Mouse (Mus musculus) kidney, embryonic 16.5 days (tissue): ENCODE data around the gene Mei1. TPM values are rescaled to one million over a fixed set of nuclear protein-coding genes. Genes with fewer than 3 reads are reported as not detected.

Source experiments
- ATAC-seq: fragments of 200-750 bp; cut with Nextera tagmentation; 2 replicates; pipeline ENCODE4 v1.8.0; 2017; ENCODE audit warnings: moderate TSS enrichment; ENCODE audit not compliant: low FRiP score, low TSS enrichment
- H3K27ac ChIP-seq: fragments of 300-500 bp; sonication (generic); 2 replicates; pipeline ENCODE4 v1.5.1; 2014; ENCODE audit warnings: low read length
- H3K27me3 ChIP-seq: fragments of 300-500 bp; sonication (generic); 2 replicates; pipeline ENCODE4 v1.6.1; 2014; ENCODE audit warnings: low read length, control low read depth, mixed read lengths; ENCODE audit not compliant: insufficient read depth
- H3K36me3 ChIP-seq: fragments of 300-500 bp; sonication (generic); 2 replicates; pipeline ENCODE4 v1.6.1; 2014; ENCODE audit warnings: low read length, control low read depth, mixed read lengths; ENCODE audit not compliant: insufficient read depth
- H3K4me1 ChIP-seq: fragments of 300-500 bp; sonication (generic); 2 replicates; pipeline ENCODE4 v1.6.1; 2014; ENCODE audit warnings: low read length, control low read depth, mixed read lengths; ENCODE audit not compliant: insufficient read depth
- H3K4me2 ChIP-seq: fragments of 300-500 bp; sonication (generic); replicated peaks from 2 replicates; pipeline ENCODE4 v1.6.1; 2014; ENCODE audit warnings: low read depth, low read length
- H3K4me3 ChIP-seq: fragments of 300-500 bp; sonication (generic); 2 replicates; pipeline ENCODE4 v1.5.1; 2014; ENCODE audit warnings: mild to moderate bottlenecking, low read length
- H3K9ac ChIP-seq: fragments of 300-500 bp; sonication (generic); replicated peaks from 2 replicates; pipeline ENCODE4 v1.6.1; 2014; ENCODE audit warnings: low read length
- H3K9me3 ChIP-seq: fragments of 300-500 bp; sonication (generic); 2 replicates; pipeline ENCODE4 v1.6.1; 2016; ENCODE audit warnings: low read length, control low read depth
- WGBS: fragments of 180-500 bp; shearing (Covaris S2); extraction: QIAGEN DNeasy Blood & Tissue Kit; methylation state at CpG from one replicate; pipeline ENCODE4 v1.1.7; 2014; 5-methylcytosine and 5-hydroxymethylcytosine counted together
- polyA plus RNA-seq: library from polyadenylated mRNA; unstranded; fragments of >200 nt; fragmentation: Nextera tagmentation; extraction: Ambion mirVana; gene quantifications from 2 replicates; pipeline ENCODE4 v1.2.1, GENCODE M21; 2015

Gene Mei1
- polyA plus RNA-seq, 1 experiment from 2014 or later = not detected

DNA sequence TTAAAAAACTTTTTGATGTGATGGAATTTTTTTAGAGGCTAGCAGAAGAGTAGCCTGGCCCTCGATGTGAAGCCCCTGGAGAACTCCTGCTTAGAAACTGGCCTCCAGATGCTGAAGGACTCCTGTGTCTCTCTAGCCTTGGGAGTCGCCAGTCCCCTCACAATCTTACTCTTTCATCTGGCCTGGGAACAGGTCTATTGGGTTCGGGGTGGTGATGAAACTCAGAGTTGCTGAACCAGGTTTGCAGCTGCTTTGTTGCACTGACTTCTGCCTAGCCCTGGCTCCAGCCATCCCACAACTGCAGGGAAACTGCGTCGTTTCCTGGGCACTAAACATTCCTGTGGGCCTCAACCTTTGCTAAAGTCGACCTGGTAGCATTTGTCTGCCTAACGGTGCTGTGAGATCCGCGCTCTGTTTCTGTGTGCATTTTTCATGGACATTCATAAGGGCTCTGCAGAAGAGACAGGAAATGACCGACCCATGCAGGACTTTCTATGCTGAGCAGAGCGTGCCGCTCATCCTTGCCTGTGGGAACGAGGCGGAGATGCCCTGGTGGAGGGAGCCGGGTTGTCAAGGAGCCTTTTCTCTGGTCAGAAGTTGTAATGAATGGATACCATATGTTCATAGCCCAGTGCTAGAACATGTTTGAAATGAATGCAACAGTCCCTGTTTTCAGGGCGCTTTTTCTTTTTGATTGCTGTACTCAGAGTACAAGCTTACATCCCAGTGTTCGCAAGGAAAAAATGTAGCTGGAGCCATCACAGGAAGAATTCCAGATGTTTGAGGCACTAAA lies 88.6 kb downstream of the Mei1 start:
- Histone ChIP-seq H3K27me3 (no peaks in the 10 kb centered on the region), H3K9ac (peak overlapping the region; percentile 40), H3K9me3 (no peaks in the 10 kb centered on the region), H3K4me3 (no peak overlapping the region), H3K36me3 (no peaks in the 10 kb centered on the region), H3K4me1 (peaks cover 33% of the 10 kb centered on the region), H3K27ac (peak overlapping the region; percentile 65), H3K4me2 (0 out of 2 replicates have a peak overlapping the region, but pooled peaks have one; percentile 3)
- ATAC-seq = no peak
- 41% methylated on average over 17 of the region's 17 CpGs for WGBS

DNA sequence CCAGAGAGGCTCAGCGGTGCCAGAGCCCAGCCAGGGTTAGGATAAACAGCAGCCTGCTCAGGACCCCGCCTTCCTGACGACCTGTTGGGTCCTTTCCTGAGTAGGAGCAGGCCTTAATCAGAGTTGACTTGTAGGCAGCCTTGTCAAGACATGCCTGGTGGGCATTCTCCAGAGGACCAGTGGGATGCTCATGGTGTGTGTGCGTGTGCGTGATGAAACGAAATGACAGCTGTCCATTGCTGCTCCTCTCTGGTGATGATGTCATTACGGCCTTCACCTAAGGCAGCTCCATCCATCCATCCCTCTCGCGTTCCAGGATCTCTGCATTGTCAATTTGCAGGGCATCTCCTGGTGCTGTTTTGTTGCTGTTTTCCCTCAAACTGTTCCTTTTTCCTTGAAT lies 89.7 kb downstream of the Mei1 start:
- Histone ChIP-seq H3K4me2 (no peak overlapping the region), H3K4me1 (peaks cover 44% of the 10 kb centered on the region), H3K36me3 (no peaks in the 10 kb centered on the region), H3K4me3 (no peak overlapping the region), H3K9ac (no peak overlapping the region), H3K9me3 (no peaks in the 10 kb centered on the region), H3K27me3 (no peaks in the 10 kb centered on the region), H3K27ac (no peak overlapping the region)
- 88% methylated on average over 9 of the region's 9 CpGs for WGBS
- ATAC-seq = no peak

- ATAC-seq = no peak
- H3K27ac ChIP-seq = no peak overlapping the region
- no peaks in the 10 kb centered on the region for H3K36me3 ChIP-seq
- no peak overlapping the region for H3K4me3 ChIP-seq
- no peak overlapping the region for H3K4me2 ChIP-seq
- peaks cover 56% of the 10 kb centered on the region for H3K4me1 ChIP-seq
- H3K27me3 ChIP-seq = no peaks in the 10 kb centered on the region
- no peaks in the 10 kb centered on the region for H3K9me3 ChIP-seq
- 60% methylated on average over 11 of the region's 11 CpGs for WGBS
- no peak overlapping the region; the same call in 1 of the 2 replicates for H3K9ac ChIP-seq
These were observed 91.2 kb downstream of the Mei1 start for GRCm38 (mm10) chr15:82160731-82161640.

DNA sequence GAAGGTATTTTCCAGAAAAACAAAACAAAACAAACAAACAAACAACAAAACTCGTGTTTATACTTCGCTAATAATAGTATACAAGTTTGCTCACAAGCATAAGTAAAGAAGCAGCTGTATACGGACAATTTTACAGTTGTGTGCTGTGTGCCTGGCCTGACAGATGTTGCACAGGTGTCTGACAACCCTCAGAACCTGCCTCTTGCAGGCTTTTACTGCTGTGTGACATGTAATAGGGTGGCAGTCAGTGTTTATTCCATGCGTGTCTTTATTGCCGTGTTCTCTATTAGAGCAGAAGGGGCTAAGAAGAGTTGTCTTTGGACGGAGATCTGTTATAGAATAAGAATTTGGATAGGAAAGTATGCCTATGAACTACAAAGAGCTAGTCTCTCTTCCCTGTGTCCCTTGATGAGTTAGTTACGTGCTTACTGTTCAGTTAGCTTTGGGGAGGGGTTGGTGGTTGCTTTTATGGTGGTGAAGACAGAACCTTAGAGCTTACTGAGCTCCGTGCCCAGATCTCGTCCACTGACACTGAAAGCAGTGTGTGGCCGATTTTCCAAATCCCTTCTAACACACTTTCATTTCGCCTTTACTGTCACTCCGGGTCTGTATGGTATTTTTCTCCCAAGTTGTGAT lies 92.3 kb downstream of the Mei1 start:
- ATAC-seq = no peak
- no peaks in the 10 kb centered on the region for H3K36me3 ChIP-seq
- no peaks in the 10 kb centered on the region for H3K9me3 ChIP-seq
- no peaks in the 10 kb centered on the region for H3K27me3 ChIP-seq
- no peak overlapping the region for H3K4me3 ChIP-seq
- no peak overlapping the region for H3K4me2 ChIP-seq
- H3K4me1 ChIP-seq = peaks cover 67% of the 10 kb centered on the region
- no peak overlapping the region for H3K27ac ChIP-seq
- WGBS = 87% methylated on average over 12 of the region's 12 CpGs
- H3K9ac ChIP-seq = no peak overlapping the region

DNA sequence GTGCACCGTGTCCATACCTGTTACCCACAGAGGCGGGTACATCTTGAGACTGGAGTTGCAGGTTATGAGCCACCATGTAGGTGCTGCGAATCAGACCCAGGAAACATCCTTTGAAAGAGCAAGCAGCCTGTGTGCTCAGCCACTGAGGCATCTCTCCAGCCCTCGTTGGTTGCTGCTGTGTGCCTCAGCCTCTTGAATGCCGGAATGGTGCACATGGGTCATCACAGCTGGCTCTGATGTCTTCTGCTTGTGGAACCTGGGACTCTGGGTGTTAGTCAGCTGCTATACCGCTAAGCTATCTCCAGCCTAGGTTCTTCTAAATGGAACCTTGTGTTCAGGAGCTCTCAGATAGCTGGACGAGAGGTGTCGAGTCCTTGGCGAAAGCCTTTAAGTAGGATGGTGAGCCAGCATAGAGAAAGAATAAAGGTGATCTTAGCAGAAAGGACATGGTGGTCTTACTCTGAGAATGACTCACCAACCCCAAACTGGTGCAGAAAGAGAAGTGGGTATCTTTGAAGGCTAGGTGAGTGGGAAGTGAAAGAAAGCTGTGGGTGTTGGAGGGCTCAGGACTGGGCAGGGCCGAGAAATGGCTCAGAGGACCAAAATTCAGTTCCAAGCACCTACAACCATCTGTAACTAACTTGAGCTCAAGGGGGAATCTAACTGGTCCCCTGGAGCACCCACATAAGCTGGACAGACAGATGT lies 93.7 kb downstream of the Mei1 start:
- no peak overlapping the region for H3K9ac ChIP-seq
- peak overlapping the region; percentile 73 for H3K27ac ChIP-seq
- no peaks in the 10 kb centered on the region for H3K36me3 ChIP-seq
- H3K27me3 ChIP-seq = no peaks in the 10 kb centered on the region
- no peak overlapping the region for H3K4me2 ChIP-seq
- ATAC-seq = no peak
- H3K4me3 ChIP-seq = no peak overlapping the region
- no peaks in the 10 kb centered on the region for H3K9me3 ChIP-seq
- H3K4me1 ChIP-seq = peaks cover 72% of the 10 kb centered on the region
- 80% methylated on average over 10 of the region's 10 CpGs for WGBS

DNA sequence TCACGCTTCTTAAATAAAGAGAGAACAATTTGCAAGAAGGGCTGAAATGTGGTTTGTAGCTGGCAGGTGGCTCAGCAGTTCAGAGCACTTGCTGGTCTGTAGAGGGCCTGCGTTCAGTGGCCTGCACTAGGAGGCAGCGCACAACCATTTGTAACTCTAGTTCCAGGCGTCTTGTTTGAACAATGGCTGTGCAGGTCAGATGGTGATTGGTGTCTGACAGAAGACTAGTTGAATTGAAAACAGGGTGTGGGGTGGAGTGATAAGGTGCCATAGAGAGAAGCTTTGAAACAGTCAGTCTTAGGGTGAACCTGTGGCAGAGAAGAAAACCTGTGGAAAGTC lies 94.2 kb downstream of the Mei1 start:
- Histone ChIP-seq H3K4me2 (0 out of 2 replicates have a peak overlapping the region, but pooled peaks have one; percentile 10), H3K9ac (no peak overlapping the region), H3K27ac (peak overlapping the region; percentile 73), H3K27me3 (no peaks in the 10 kb centered on the region), H3K36me3 (no peaks in the 10 kb centered on the region), H3K4me3 (no peak overlapping the region), H3K9me3 (no peaks in the 10 kb centered on the region), H3K4me1 (peaks cover 71% of the 10 kb centered on the region)
- 55% methylated on average over 4 of the region's 4 CpGs for WGBS
- ATAC-seq = no peak

- H3K4me3 ChIP-seq = no peak overlapping the region
- WGBS = 60% methylated on average over 7 of the region's 7 CpGs
- 0 out of 2 replicates have a peak overlapping the region, but pooled peaks have one; percentile 10 for H3K4me2 ChIP-seq
- no peak for ATAC-seq
- no peaks in the 10 kb centered on the region for H3K36me3 ChIP-seq
- H3K9me3 ChIP-seq = no peaks in the 10 kb centered on the region
- peak overlapping the region; percentile 73 for H3K27ac ChIP-seq
- peaks cover 70% of the 10 kb centered on the region for H3K4me1 ChIP-seq
- H3K9ac ChIP-seq = no peak overlapping the region
- no peaks in the 10 kb centered on the region for H3K27me3 ChIP-seq
These were observed 94.7 kb downstream of the Mei1 start for GRCm38 (mm10) chr15:82164496-82164895.

DNA sequence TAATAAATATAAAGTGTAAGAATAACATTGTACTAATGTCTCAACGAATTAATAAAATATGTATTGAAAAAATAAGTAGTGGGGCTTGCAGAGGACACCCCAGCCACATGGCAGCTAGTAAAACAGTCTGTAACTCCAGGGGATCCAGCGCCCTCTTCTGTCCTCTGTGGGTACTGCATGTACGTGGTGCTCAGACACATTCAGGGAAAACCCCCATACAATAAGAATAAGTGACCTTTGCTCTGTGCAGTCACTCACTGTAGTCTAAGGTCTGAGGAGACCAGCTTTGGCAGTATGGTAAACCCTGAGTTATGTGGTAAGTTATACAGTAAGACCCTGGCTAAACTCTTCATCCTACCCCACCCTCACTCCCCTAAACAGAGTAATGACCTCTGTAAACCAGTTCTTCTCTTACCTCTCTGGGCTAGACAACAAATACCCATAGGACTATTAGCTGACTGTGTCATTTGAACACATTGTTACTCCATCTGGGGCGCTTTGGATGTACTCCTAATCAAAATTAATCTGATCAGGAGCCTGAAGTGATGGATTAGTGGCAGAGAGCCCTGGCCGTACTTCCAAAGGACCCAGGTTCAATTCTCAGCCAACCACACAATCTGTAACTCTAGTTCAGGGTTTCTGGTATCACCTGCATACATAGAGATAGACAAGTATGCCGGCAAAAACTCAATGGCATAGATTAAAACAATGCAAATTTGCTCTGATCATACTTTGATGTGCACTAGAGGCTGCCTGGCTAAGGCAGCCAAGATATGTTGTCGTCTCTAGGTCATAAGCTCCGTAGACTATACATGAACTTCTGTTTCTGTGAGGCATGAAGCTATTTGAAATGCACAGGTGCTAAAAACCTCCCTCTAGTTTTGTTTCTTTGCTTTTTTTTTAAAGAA lies 95.8 kb downstream of the Mei1 start:
- no peaks in the 10 kb centered on the region for H3K27me3 ChIP-seq
- 49% methylated on average over 8 of the region's 8 CpGs for WGBS
- peak overlapping the region; percentile 49 for H3K9ac ChIP-seq
- peaks cover 6% of the 10 kb centered on the region for H3K36me3 ChIP-seq
- H3K9me3 ChIP-seq = no peaks in the 10 kb centered on the region
- H3K4me3 ChIP-seq = no peak overlapping the region
- H3K4me1 ChIP-seq = peaks cover 70% of the 10 kb centered on the region
- peak overlapping the region; percentile 45; the same call in 1 of the 2 replicates for H3K4me2 ChIP-seq
- peak; percentile 22; the same call in 1 of the 2 replicates for ATAC-seq
- peak overlapping the region; percentile 78 for H3K27ac ChIP-seq
